Mouse (Mus musculus): Measurements from ENCODE around the gene Wnt10b.

GRCm38 (mm10) chr15:98762670-98763529 lies 15.1 kb downstream of the Wnt10b start, which contains the start of gene Arf3:
- no peak for TF ChIP-seq CTCF (IDR thresholded peaks at IDR 0.05)
- peak; percentile 69; the same call in 1 of the 2 replicates for TF ChIP-seq POLR2A (IDR thresholded peaks at IDR 0.05; ENCODE audit: insufficient read depth, low read depth, low read length)
- TF ChIP-seq EP300 (IDR thresholded peaks at IDR 0.05; ENCODE audit: insufficient read depth, low read depth, low read length): no peak

Data from heart, adult 2 months (tissue).